Mouse (Mus musculus): ENCODE data around the gene Tnfsf13b. TPM values are rescaled to one million over a fixed set of nuclear protein-coding genes. Genes with fewer than 3 reads are reported as not detected.

The Tnfsf13b gene
- polyA plus RNA-seq, 1 experiment from 2014 or later = 0.86 TPM

DNA sequence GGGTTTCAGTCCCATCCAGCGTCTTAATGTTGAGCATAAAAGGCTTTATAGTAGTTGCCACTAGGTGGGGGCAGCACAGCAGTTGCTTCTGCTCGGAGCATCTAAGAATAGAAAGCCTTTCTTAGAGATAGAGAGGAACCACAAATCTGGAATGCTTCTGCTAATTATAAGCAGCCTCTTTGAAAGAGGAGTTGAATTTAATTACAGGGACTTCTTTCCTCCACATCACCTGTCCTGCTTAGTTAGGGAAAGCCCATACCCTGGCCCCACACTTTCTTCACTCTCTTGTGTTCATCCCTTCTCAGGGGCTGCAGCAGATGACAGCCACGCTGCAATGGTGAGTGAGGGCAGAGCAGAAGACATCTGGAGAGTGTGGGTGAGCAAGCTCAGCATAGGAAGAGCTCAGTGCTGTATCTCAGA, 47.3 kb downstream of the Tnfsf13b start:
- no peak overlapping the region for H3K9ac ChIP-seq
- peak; percentile 83 for ATAC-seq (ENCODE audit: low FRiP score, low read depth)
- no peaks in the 10 kb centered on the region for H3K9me3 ChIP-seq
- peaks cover 7% of the 10 kb centered on the region; the same call in 1 of the 2 replicates for H3K4me1 ChIP-seq (replicated peaks)
- no peaks in the 10 kb centered on the region for H3K36me3 ChIP-seq
- H3K4me3 ChIP-seq = no peak overlapping the region
- no peak overlapping the region for H3K4me2 ChIP-seq
- peak overlapping the region; percentile 4; the same call in 1 of the 2 replicates for H3K27ac ChIP-seq (replicated peaks)
- 21% methylated on average over 3 of the region's 3 CpGs for WGBS
- H3K27me3 ChIP-seq = no peaks in the 10 kb centered on the region

GRCm38 (mm10) chr8:10061001-10061400, 54.7 kb downstream of the Tnfsf13b start:
- Histone ChIP-seq H3K27ac (replicated peaks) (no peak overlapping the region), H3K4me1 (replicated peaks) (no peaks in the 10 kb centered on the region), H3K9me3 (no peaks in the 10 kb centered on the region), H3K36me3 (no peaks in the 10 kb centered on the region), H3K4me3 (no peak overlapping the region), H3K4me2 (no peak overlapping the region), H3K9ac (no peak overlapping the region), H3K27me3 (no peaks in the 10 kb centered on the region)
- no peak for ATAC-seq (ENCODE audit: low FRiP score, low read depth)
- 9% methylated on average over 1 of the region's 1 CpGs for WGBS

- ATAC-seq (ENCODE audit: low FRiP score, low read depth) = no peak
- no peak overlapping the region for H3K4me3 ChIP-seq
- no peaks in the 10 kb centered on the region for H3K9me3 ChIP-seq
- H3K4me1 ChIP-seq (replicated peaks) = no peaks in the 10 kb centered on the region
- H3K4me2 ChIP-seq = no peak overlapping the region
- H3K36me3 ChIP-seq = no peaks in the 10 kb centered on the region
- no peak overlapping the region for H3K27ac ChIP-seq (replicated peaks)
- WGBS = 74% methylated on average over 11 of the region's 11 CpGs
- no peaks in the 10 kb centered on the region for H3K27me3 ChIP-seq
- H3K9ac ChIP-seq = no peak overlapping the region
Measured at GRCm38 (mm10) chr8:10066906-10067305, 60.6 kb downstream of the Tnfsf13b start.

GRCm38 (mm10) chr8:10067775-10068174, 61.5 kb downstream of the Tnfsf13b start:
- Histone ChIP-seq H3K4me1 (replicated peaks) (no peaks in the 10 kb centered on the region), H3K9ac (no peak overlapping the region), H3K27ac (replicated peaks) (no peak overlapping the region), H3K36me3 (no peaks in the 10 kb centered on the region), H3K4me3 (no peak overlapping the region), H3K4me2 (no peak overlapping the region), H3K9me3 (no peaks in the 10 kb centered on the region), H3K27me3 (no peaks in the 10 kb centered on the region)
- 79% methylated on average over 7 of the region's 7 CpGs for WGBS
- ATAC-seq (ENCODE audit: low FRiP score, low read depth) = no peak

DNA sequence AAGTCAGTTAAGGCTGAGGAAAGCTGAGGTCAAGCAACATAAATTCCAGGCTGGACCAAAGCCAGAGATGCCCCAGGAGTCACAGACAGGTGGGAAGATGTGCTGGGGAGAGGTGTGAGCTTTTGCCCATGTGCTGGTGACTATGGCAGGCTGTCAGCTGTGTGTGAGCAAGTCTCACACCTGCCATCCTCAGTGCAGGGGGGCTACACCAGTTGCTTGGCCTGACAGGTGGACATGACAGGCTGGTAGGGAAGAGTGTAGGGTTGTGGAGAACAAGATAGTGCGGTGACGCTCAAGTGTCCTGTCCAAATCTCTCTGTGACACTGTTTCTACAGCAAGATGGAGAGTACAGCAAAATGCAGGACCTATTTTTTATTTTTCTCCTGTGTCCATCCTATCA, 66.1 kb downstream of the Tnfsf13b start:
- Histone ChIP-seq H3K27ac (replicated peaks) (no peak overlapping the region), H3K4me3 (no peak overlapping the region), H3K27me3 (no peaks in the 10 kb centered on the region), H3K4me1 (replicated peaks) (no peaks in the 10 kb centered on the region), H3K9me3 (no peaks in the 10 kb centered on the region), H3K9ac (no peak overlapping the region), H3K4me2 (no peak overlapping the region), H3K36me3 (no peaks in the 10 kb centered on the region)
- WGBS = 90% methylated on average over 2 of the region's 2 CpGs
- no peak for ATAC-seq (ENCODE audit: low FRiP score, low read depth)

Other genes with a start within 250 kb of the Tnfsf13b start
- 27.7 and 31.2 TPM in 2 replicates for gene Fam155a, start 235.3 kb upstream of the Tnfsf13b start, polyA plus RNA-seq (2015; fragmentation: Nextera tagmentation; extraction: Ambion mirVana)
- not detected in 2 replicates for gene Gm10217, start 142.2 kb upstream of the Tnfsf13b start, polyA plus RNA-seq (2015; fragmentation: Nextera tagmentation; extraction: Ambion mirVana)
- 10.0 and 10.6 TPM in 2 replicates for gene Lig4, start 28.8 kb upstream of the Tnfsf13b start, polyA plus RNA-seq (2015; fragmentation: Nextera tagmentation; extraction: Ambion mirVana)
- gene Abhd13, start 28.8 kb upstream of the Tnfsf13b start, polyA plus RNA-seq (2015; fragmentation: Nextera tagmentation; extraction: Ambion mirVana) = 13.6 and 15.0 TPM in 2 replicates
- gene Myo16, start 147.4 kb downstream of the Tnfsf13b start, polyA plus RNA-seq (2015; fragmentation: Nextera tagmentation; extraction: Ambion mirVana) = 4.6 and 5.5 TPM in 2 replicates

Measured in hindbrain, embryonic 15.5 days (tissue).